Comparison of ENCODE assay signal across 10 mouse cellular contexts in genomic region chr14:56098940-56099339, GRCm38 (mm10). TPM values are rescaled to one million over a fixed set of nuclear protein-coding genes. Genes with fewer than 3 reads are reported as not detected.
DNase-seq lines count a peak whose midpoint lies in the region; ATAC-seq and TF ChIP-seq lines count a peak whose summit lies in the region.
"Had no signal": no experiment of that assay in that cellular context is flagged by ENCODE, and none has a peak within 500 bp of the region (broad histone marks: within the 10 kb centered on the region; RNA-seq: fewer than 3 reads in every experiment).

No protein-coding gene starts in this region.

- H3K9me3 ChIP-seq in kidney, postnatal 0 days (replicated peaks; ENCODE audit: low read length) = no peaks in the 10 kb centered on the region
- H3K9me3 ChIP-seq in MEL (replicated peaks; ENCODE audit: insufficient read depth, low read length) = no peaks in the 10 kb centered on the region
- H3K9me3 ChIP-seq in forebrain, embryonic 16.5 days (ENCODE audit: control insufficient read depth, low read length) = no peaks in the 10 kb centered on the region
- H3K9me3 ChIP-seq in hindbrain, embryonic 14.5 days (ENCODE audit: control insufficient read depth, low read length) = no peaks in the 10 kb centered on the region
- H3K9me3 ChIP-seq: embryonic facial prominence, embryonic 15.5 days had no signal

- peak; percentile 37 for TF ChIP-seq RAD21 in MEL (IDR thresholded peaks at IDR 0.05; ENCODE audit: low read depth, low read length)

- H3K79me2 ChIP-seq in C2C12 (ENCODE audit: control insufficient read depth, insufficient read depth) (no peaks in the 10 kb centered on the region), MEL (ENCODE audit: control insufficient read depth, insufficient read depth, low read length, poor library complexity) (no peaks in the 10 kb centered on the region)

- peak; percentile 27 for DNase-seq in kidney, postnatal 0 days (ENCODE audit: low spot score)
- DNase-seq in kidney, adult 18-20 months = no peak
- peak; percentile 71 for DNase-seq in MEL (ENCODE audit: low read depth, low spot score)
- DNase-seq in kidney, postnatal 4 days = peak; percentile 8 to 29
- DNase-seq in heart, postnatal 36 days = no peak
- no peak for DNase-seq in hindbrain, embryonic 14.5 days (ENCODE audit: low spot score)

- WGBS in kidney, postnatal 0 days = 82% methylated on average over 4 of the region's 4 CpGs
- WGBS in forebrain, embryonic 16.5 days = 80% methylated on average over 4 of the region's 4 CpGs
- 78% methylated on average over 4 of the region's 4 CpGs for WGBS in hindbrain, embryonic 14.5 days

- H3K9ac ChIP-seq in kidney, postnatal 0 days (ENCODE audit: low read depth, low read length) = no peak overlapping the region
- H3K9ac ChIP-seq in MEL (ENCODE audit: control insufficient read depth, low read depth, low read length, poor library complexity, severe bottlenecking) = no peak overlapping the region
- H3K9ac ChIP-seq in forebrain, embryonic 16.5 days (replicated peaks; ENCODE audit: low read depth, low read length) = no peak overlapping the region
- no peak overlapping the region for H3K9ac ChIP-seq in hindbrain, embryonic 14.5 days
- H3K9ac ChIP-seq: embryonic facial prominence, embryonic 15.5 days had no signal

- ATAC-seq in kidney, postnatal 0 days (replicated peaks; ENCODE audit: low FRiP score, low read depth) = no peak
- ATAC-seq in forebrain, embryonic 16.5 days = no peak
- ATAC-seq in hindbrain, embryonic 14.5 days (ENCODE audit: low FRiP score) = no peak

- H3K27me3 ChIP-seq in kidney, postnatal 0 days (ENCODE audit: insufficient read depth, low read length) = no peaks in the 10 kb centered on the region
- no peaks in the 10 kb centered on the region for H3K27me3 ChIP-seq in C2C12 (ENCODE audit: control insufficient read depth, insufficient read depth, insufficient read length)
- peaks cover 0 to 1% of the 10 kb centered on the region in 2 experiments; a peak in 1 of 4 replicates for H3K27me3 ChIP-seq in MEL (ENCODE audit: control insufficient read depth in 1 of 2, insufficient read depth in 2 of 2, low read length in 2 of 2)
- no peaks in the 10 kb centered on the region for H3K27me3 ChIP-seq in forebrain, embryonic 16.5 days (replicated peaks; ENCODE audit: control insufficient read depth, insufficient read depth, low read length)
- no peaks in the 10 kb centered on the region for H3K27me3 ChIP-seq in hindbrain, embryonic 14.5 days (ENCODE audit: control insufficient read depth, insufficient read depth, low read length)
- H3K27me3 ChIP-seq: embryonic facial prominence, embryonic 15.5 days had no signal

- H3K79me3 ChIP-seq in C2C12 (ENCODE audit: low read depth) = no peaks in the 10 kb centered on the region

- H3K27ac ChIP-seq in kidney, postnatal 0 days = no peak overlapping the region
- H3K27ac ChIP-seq in MEL (ENCODE audit: control insufficient read depth, low read depth, low read length) = no peak overlapping the region
- no peak overlapping the region for H3K27ac ChIP-seq in forebrain, embryonic 16.5 days (ENCODE audit: low read length)
- no peak overlapping the region for H3K27ac ChIP-seq in hindbrain, embryonic 14.5 days
- H3K27ac ChIP-seq: embryonic facial prominence, embryonic 15.5 days had no signal

- no peaks in the 10 kb centered on the region for H3K4me1 ChIP-seq in kidney, postnatal 0 days (replicated peaks; ENCODE audit: insufficient read depth, low read length)
- no peaks in the 10 kb centered on the region for H3K4me1 ChIP-seq in MEL (ENCODE audit: control insufficient read depth in 1 of 2, insufficient read depth in 2 of 2, low read length in 2 of 2)
- H3K4me1 ChIP-seq in forebrain, embryonic 16.5 days (replicated peaks; ENCODE audit: control insufficient read depth, insufficient read depth, low read length) = no peaks in the 10 kb centered on the region
- H3K4me1 ChIP-seq in hindbrain, embryonic 14.5 days (replicated peaks; ENCODE audit: control insufficient read depth, insufficient read depth, low read length) = no peaks in the 10 kb centered on the region
- H3K4me1 ChIP-seq: embryonic facial prominence, embryonic 15.5 days had no signal

- TF ChIP-seq POLR2A in MEL (IDR thresholded peaks at IDR 0.05; ENCODE audit: control insufficient read depth in 1 of 2, insufficient read depth in 1 of 2, low read depth in 1 of 2, low read length in 2 of 2, poor library complexity in 1 of 2) = no peak

- intact Hi-C loops in heart, postnatal 36 days (cut with DNase I) = no loop called here

- H3K4me3 ChIP-seq in kidney, postnatal 0 days (replicated peaks; ENCODE audit: low read depth, low read length) = no peak overlapping the region
- H3K4me3 ChIP-seq in C2C12 (ENCODE audit: insufficient read depth, poor library complexity, severe bottlenecking) (no peak overlapping the region), MEL (ENCODE audit: control insufficient read depth in 1 of 2, insufficient read depth in 1 of 2, low read depth in 2 of 2, low read length in 2 of 2) (no peak overlapping the region)
- H3K4me3 ChIP-seq in forebrain, embryonic 16.5 days (replicated peaks; ENCODE audit: low read length) = no peak overlapping the region
- no peak overlapping the region for H3K4me3 ChIP-seq in hindbrain, embryonic 14.5 days (replicated peaks; ENCODE audit: low read length)
- H3K4me3 ChIP-seq: embryonic facial prominence, embryonic 15.5 days had no signal

- no peaks in the 10 kb centered on the region for H3K36me3 ChIP-seq in kidney, postnatal 0 days (ENCODE audit: insufficient read depth, low read length)
- H3K36me3 ChIP-seq in C2C12 (ENCODE audit: control insufficient read depth, insufficient read depth) (no peaks in the 10 kb centered on the region), MEL (ENCODE audit: control insufficient read depth in 1 of 2, insufficient read depth in 2 of 2, low read length in 2 of 2) (no peaks in the 10 kb centered on the region)
- no peaks in the 10 kb centered on the region for H3K36me3 ChIP-seq in forebrain, embryonic 16.5 days (ENCODE audit: control insufficient read depth, insufficient read depth)
- no peaks in the 10 kb centered on the region for H3K36me3 ChIP-seq in hindbrain, embryonic 14.5 days (replicated peaks; ENCODE audit: control insufficient read depth, insufficient read depth)
- H3K36me3 ChIP-seq: embryonic facial prominence, embryonic 15.5 days had no signal

- H3K4me2 ChIP-seq in kidney, postnatal 0 days (ENCODE audit: low read length) = no peak overlapping the region
- no peak overlapping the region for H3K4me2 ChIP-seq in forebrain, embryonic 16.5 days (ENCODE audit: low read length)
- H3K4me2 ChIP-seq in hindbrain, embryonic 14.5 days (replicated peaks) = no peak overlapping the region
- H3K4me2 ChIP-seq: embryonic facial prominence, embryonic 15.5 days had no signal

- peak; percentile 76 for TF ChIP-seq CTCF in kidney, postnatal 0 days (IDR thresholded peaks at IDR 0.05; ENCODE audit: low read depth)
- TF ChIP-seq CTCF in C2C12 (IDR thresholded peaks at IDR 0.05; ENCODE audit: control insufficient read depth, insufficient read depth, insufficient read length) (peak; percentile 41), MEL (IDR thresholded peaks at IDR 0.05 in 2 of 3, conservative IDR thresholded peaks at IDR 0.05 in 1 of 3; ENCODE audit: control insufficient read depth in 1 of 3, insufficient read depth in 1 of 3, low read depth in 2 of 3, low read length in 3 of 3, poor library complexity in 1 of 3, severe bottlenecking in 1 of 3) (peak; percentile 39 to 73 (median 69))

- no peak overlapping the region for H3ac ChIP-seq in C2C12 (ENCODE audit: control insufficient read depth, insufficient read length, low read depth)

- TF ChIP-seq EP300 in MEL (IDR thresholded peaks at IDR 0.05; ENCODE audit: low read depth in 1 of 2, low read length in 2 of 2) = no peak

RNA-seq across cellular contexts. Expression of gene Ctsg, which starts 3.4 kb away (rescaled TPM):
- polyA plus RNA-seq in kidney, postnatal 0 days (2015; fragmentation: Nextera tagmentation; extraction: Ambion mirVana) = not detected in 2 replicates
- polyA plus RNA-seq in C2C12 (2012; fragmentation: generic; extraction: Trizol) (not detected), MEL (2012; ENCODE audit: insufficient read depth in 1 of 2, insufficient read length in 2 of 2, low read depth in 1 of 2, low replicate concordance in 2 of 2, missing spikeins in 1 of 2) (not detected)
- not detected in 2 replicates for total RNA-seq in MEL (2012; rRNA removed)
- polyA plus RNA-seq in forebrain, embryonic 16.5 days (2015; fragmentation: Nextera tagmentation; extraction: Ambion mirVana) = not detected in 2 replicates
- not detected for total RNA-seq in heart, postnatal 36 days (2021)
- polyA plus RNA-seq in hindbrain, embryonic 14.5 days (2014; fragmentation: Nextera tagmentation; extraction: Ambion mirVana) = not detected in 2 replicates

RNA-seq across cellular contexts. Expression of gene Mcpt8, which starts 13.9 kb away (rescaled TPM):
- 0.14 TPM in 1 of 2 replicates, not detected in the other for polyA plus RNA-seq in kidney, postnatal 0 days (2015; fragmentation: Nextera tagmentation; extraction: Ambion mirVana)
- polyA plus RNA-seq in C2C12 (2012; fragmentation: generic; extraction: Trizol) (4.6 TPM), MEL (2012; ENCODE audit: insufficient read depth in 1 of 2, insufficient read length in 2 of 2, low read depth in 1 of 2, low replicate concordance in 2 of 2, missing spikeins in 1 of 2) (not detected)
- total RNA-seq in MEL (2012; rRNA removed) = not detected in 2 replicates
- polyA plus RNA-seq in forebrain, embryonic 16.5 days (2015; fragmentation: Nextera tagmentation; extraction: Ambion mirVana) = not detected in 2 replicates
- not detected for total RNA-seq in heart, postnatal 36 days (2021)
- not detected in 2 replicates for polyA plus RNA-seq in hindbrain, embryonic 14.5 days (2014; fragmentation: Nextera tagmentation; extraction: Ambion mirVana)

RNA-seq across cellular contexts. Expression of gene Gzme, which starts 21.5 kb away (rescaled TPM):
- not detected in 2 replicates for polyA plus RNA-seq in kidney, postnatal 0 days (2015; fragmentation: Nextera tagmentation; extraction: Ambion mirVana)
- polyA plus RNA-seq in C2C12 (2012; fragmentation: generic; extraction: Trizol) (3.3 TPM), MEL (2012; ENCODE audit: insufficient read depth in 1 of 2, insufficient read length in 2 of 2, low read depth in 1 of 2, low replicate concordance in 2 of 2, missing spikeins in 1 of 2) (not detected)
- total RNA-seq in MEL (2012; rRNA removed) = not detected in 2 replicates
- not detected in 2 replicates for polyA plus RNA-seq in forebrain, embryonic 16.5 days (2015; fragmentation: Nextera tagmentation; extraction: Ambion mirVana)
- not detected for total RNA-seq in heart, postnatal 36 days (2021)
- polyA plus RNA-seq in hindbrain, embryonic 14.5 days (2014; fragmentation: Nextera tagmentation; extraction: Ambion mirVana) = not detected in 2 replicates
- polyA plus RNA-seq: embryonic facial prominence, embryonic 15.5 days; heart, embryonic 16.5 days had no signal

RNA-seq across cellular contexts. Expression of gene Gzmd, which starts 33.5 kb away (rescaled TPM):
- polyA plus RNA-seq in kidney, postnatal 0 days (2015; fragmentation: Nextera tagmentation; extraction: Ambion mirVana) = not detected in 2 replicates
- polyA plus RNA-seq in C2C12 (2012; fragmentation: generic; extraction: Trizol) (0.12 TPM), MEL (2012; ENCODE audit: insufficient read depth in 1 of 2, insufficient read length in 2 of 2, low read depth in 1 of 2, low replicate concordance in 2 of 2, missing spikeins in 1 of 2) (not detected)
- total RNA-seq in MEL (2012; rRNA removed) = not detected in 2 replicates
- polyA plus RNA-seq in forebrain, embryonic 16.5 days (2015; fragmentation: Nextera tagmentation; extraction: Ambion mirVana) = not detected in 2 replicates
- not detected for total RNA-seq in heart, postnatal 36 days (2021)
- polyA plus RNA-seq in hindbrain, embryonic 14.5 days (2014; fragmentation: Nextera tagmentation; extraction: Ambion mirVana) = not detected in 2 replicates
- polyA plus RNA-seq: embryonic facial prominence, embryonic 15.5 days; heart, embryonic 16.5 days had no signal

RNA-seq across cellular contexts. Expression of gene Mcpt4, which starts 36.8 kb away (rescaled TPM):
- polyA plus RNA-seq in kidney, postnatal 0 days (2015; fragmentation: Nextera tagmentation; extraction: Ambion mirVana) = 0.24 TPM in 1 of 2 replicates, not detected in the other
- polyA plus RNA-seq in C2C12 (2012; fragmentation: generic; extraction: Trizol) (not detected), MEL (2012; ENCODE audit: insufficient read depth in 1 of 2, insufficient read length in 2 of 2, low read depth in 1 of 2, low replicate concordance in 2 of 2, missing spikeins in 1 of 2) (not detected)
- not detected in 2 replicates for total RNA-seq in MEL (2012; rRNA removed)
- polyA plus RNA-seq in forebrain, embryonic 16.5 days (2015; fragmentation: Nextera tagmentation; extraction: Ambion mirVana) = not detected in 2 replicates
- total RNA-seq in heart, postnatal 36 days (2021) = 1 to 10 TPM; 1.2 to 1.9 TPM
- polyA plus RNA-seq in hindbrain, embryonic 14.5 days (2014; fragmentation: Nextera tagmentation; extraction: Ambion mirVana) = not detected in 2 replicates

Comparison
In these comparisons a context has a peak if more than half of its experiments do, and no peak if none do; other contexts are left out.
1. DNase-seq: peak in kidney, postnatal 0 days (single experiment), MEL (single experiment) and kidney, postnatal 4 days (2 of 2); none in kidney, adult 18-20 months (single experiment), heart, postnatal 36 days (0 of 2) and hindbrain, embryonic 14.5 days (single experiment).
2. Peak in every context shown above with its lines, with median percentiles within 50 percentile points of each other: CTCF ChIP-seq.